Mouse (Mus musculus) forebrain, embryonic 11.5 days (tissue): Measurements from ENCODE around the gene Dagla. TPM values are rescaled to one million over a fixed set of nuclear protein-coding genes. Genes with fewer than 3 reads are reported as not detected.

Experiments
- ATAC-seq: fragments of 200-750 bp; cut with Nextera tagmentation; replicated peaks from 2 replicates; pipeline ENCODE4 v1.8.0; 2017; ENCODE audit warnings: moderate TSS enrichment; ENCODE audit not compliant: low FRiP score
- DNase-seq: peaks from one replicate; pipeline ENCODE4 v3.0.0-alpha.2; 2017; ENCODE audit warnings: low spot score
- H3K27ac ChIP-seq: fragments of 300-500 bp; sonication (generic); 2 replicates; pipeline ENCODE4 v1.5.1; 2014; ENCODE audit warnings: low read depth, low read length
- H3K27me3 ChIP-seq: fragments of 300-500 bp; sonication (generic); 2 replicates; pipeline ENCODE4 v1.6.1; 2014; ENCODE audit warnings: mild to moderate bottlenecking, low read length, mixed read lengths; ENCODE audit not compliant: control insufficient read depth, insufficient read depth
- H3K36me3 ChIP-seq: fragments of 300-500 bp; sonication (generic); 2 replicates; pipeline ENCODE4 v1.6.1; 2014; ENCODE audit warnings: mild to moderate bottlenecking, low read length, moderate library complexity, mixed read lengths; ENCODE audit not compliant: control insufficient read depth, insufficient read depth
- H3K4me1 ChIP-seq: fragments of 300-500 bp; sonication (generic); replicated peaks from 2 replicates; pipeline ENCODE4 v1.6.1; 2014; ENCODE audit warnings: low read length, mixed read lengths; ENCODE audit not compliant: control insufficient read depth, insufficient read depth
- H3K4me2 ChIP-seq: fragments of 300-500 bp; sonication (generic); 2 replicates; pipeline ENCODE4 v1.6.1; 2014; ENCODE audit warnings: low read depth, mild to moderate bottlenecking, low read length, moderate library complexity, mixed read lengths; ENCODE audit not compliant: severe bottlenecking
- H3K4me3 ChIP-seq: fragments of 300-500 bp; sonication (generic); 2 replicates; pipeline ENCODE4 v1.5.1; 2014; ENCODE audit warnings: low read depth, low read length
- H3K9ac ChIP-seq: fragments of 300-500 bp; sonication (generic); 2 replicates; pipeline ENCODE4 v1.6.1; 2014; ENCODE audit warnings: low read length
- H3K9me3 ChIP-seq: fragments of 300-500 bp; sonication (generic); 2 replicates; pipeline ENCODE4 v1.6.1; 2016; ENCODE audit warnings: low read length, mixed read lengths; ENCODE audit not compliant: control insufficient read depth
- WGBS: fragments of 180-500 bp; shearing (Covaris S2); extraction: QIAGEN DNeasy Blood & Tissue Kit; methylation state at CpG from one replicate; pipeline ENCODE4 v1.1.7; 2014; 5-methylcytosine and 5-hydroxymethylcytosine counted together
- polyA plus RNA-seq: library from polyadenylated mRNA; unstranded; fragments of >200 nt; fragmentation: Nextera tagmentation; extraction: Ambion mirVana; gene quantifications from 2 replicates; pipeline ENCODE4 v1.2.1, GENCODE M21; 2014

Dagla gene
- polyA plus RNA-seq, 1 experiment from 2014 or later: 2.5 TPM

DNA sequence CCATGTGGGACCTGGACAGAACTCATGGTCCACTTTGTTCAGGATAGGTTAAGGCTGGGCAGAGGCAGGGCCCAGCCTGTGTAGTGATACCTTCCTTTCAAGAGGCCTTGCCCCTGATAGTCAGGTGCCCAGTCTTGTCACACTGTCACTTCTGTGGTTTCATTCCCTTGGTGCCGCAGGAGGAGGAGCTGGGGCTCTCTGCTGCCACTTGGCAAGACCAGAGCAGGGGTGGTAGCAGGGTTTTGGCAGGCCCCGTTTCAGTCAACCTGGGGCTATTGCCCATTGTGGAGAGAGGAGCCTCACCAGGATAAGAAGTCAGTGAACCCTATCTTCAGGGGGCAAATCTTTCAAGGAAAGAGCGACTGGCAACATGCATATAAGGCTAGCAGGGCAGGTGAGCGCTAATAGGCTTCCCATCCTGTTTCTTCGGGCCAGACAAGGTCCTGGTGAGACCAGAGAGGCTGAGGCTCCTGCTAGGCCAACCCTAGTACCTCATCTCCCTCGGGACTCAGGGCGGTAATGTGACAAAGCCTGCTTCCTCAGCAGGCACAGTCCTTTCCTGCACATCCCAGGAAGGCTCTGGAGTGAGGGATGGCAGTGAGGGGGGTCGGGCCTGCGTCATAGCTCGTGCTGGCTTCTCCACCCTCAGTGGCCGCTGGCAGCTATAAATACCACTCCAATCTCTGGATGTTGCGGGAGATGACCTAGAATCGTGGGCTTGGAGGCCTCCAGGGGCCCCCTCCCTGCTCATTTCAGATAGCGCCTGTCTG is 23.7 kb downstream of the Dagla start:
- Histone ChIP-seq H3K9me3 (no peaks in the 10 kb centered on the region), H3K27me3 (peaks cover under 1% of the 10 kb centered on the region; the same call in 1 of the 2 replicates)

DNA sequence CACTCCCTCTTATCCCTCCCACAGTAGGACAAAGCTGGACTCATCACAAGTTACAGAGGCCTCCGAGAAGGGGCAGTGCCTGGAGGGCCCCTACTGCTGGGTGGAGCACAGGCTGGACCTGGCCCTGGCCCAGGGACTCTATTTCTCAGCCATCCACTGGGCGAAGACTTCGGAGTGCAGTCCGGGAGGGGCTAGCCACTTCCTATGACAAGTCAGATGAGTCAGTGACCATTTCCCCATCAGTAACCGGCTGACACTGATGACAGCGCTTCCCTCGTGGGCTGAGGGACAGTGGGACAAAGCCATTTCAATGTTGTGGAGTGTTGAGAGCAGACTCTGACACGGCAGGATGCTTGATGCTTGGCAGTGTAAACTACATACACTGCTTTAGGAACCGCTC is 25.0 kb downstream of the Dagla start:
- H3K9ac ChIP-seq: no peak overlapping the region
- H3K4me2 ChIP-seq: no peak overlapping the region
- no peaks in the 10 kb centered on the region for H3K9me3 ChIP-seq
- H3K27me3 ChIP-seq: peaks cover 3% of the 10 kb centered on the region; the same call in 1 of the 2 replicates
- 84% methylated on average over 9 of the region's 9 CpGs for WGBS
- no peaks in the 10 kb centered on the region for H3K36me3 ChIP-seq
- H3K27ac ChIP-seq: no peak overlapping the region
- H3K4me1 ChIP-seq: peaks cover 17% of the 10 kb centered on the region
- H3K4me3 ChIP-seq: no peak overlapping the region
- ATAC-seq (no peak), DNase-seq (no peak)

More for the DNA sequence above, 23.7 kb downstream of the Dagla start:
- Histone ChIP-seq H3K4me1 (peaks cover 17% of the 10 kb centered on the region), H3K4me3 (no peak overlapping the region), H3K4me2 (no peak overlapping the region), H3K9ac (no peak overlapping the region), H3K36me3 (no peaks in the 10 kb centered on the region), H3K27ac (no peak overlapping the region)
- no peak for DNase-seq
- ATAC-seq: no peak
- whole genome bisulfite sequencing: 82% methylated on average over 14 of the region's 14 CpGs

DNA sequence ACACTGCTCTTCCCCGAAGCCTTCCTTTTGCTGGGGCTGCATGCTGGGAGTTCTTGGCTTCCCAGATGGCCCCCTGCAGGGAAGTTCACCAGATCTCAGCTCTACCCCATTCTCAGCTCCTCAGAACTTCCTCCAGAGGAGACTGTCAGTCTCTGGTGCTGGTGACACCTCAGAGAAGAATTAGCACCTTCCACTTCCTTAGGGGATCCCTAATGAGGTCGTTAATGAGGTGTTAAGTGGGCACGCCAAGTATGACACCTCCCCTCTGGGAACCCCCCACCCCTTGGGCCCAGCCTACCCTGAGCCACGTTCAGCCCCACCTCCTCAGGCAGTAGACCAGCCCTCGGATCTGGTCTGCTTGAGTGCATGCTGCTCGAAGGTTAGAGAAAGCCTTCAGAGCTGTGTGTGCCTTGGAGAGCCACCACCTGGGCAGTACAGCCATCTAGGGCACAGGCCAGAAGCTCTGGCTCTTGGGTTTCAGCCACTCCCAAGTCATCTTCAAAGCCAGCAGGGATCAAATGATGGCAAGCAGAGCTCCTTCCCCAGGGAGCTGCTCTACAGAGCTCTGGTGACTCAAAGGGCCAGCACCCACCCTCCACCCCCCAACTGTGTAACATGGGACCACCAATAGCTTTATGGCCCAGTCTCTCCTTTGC is 25.9 kb downstream of the Dagla start:
- H3K9ac ChIP-seq: no peak overlapping the region
- H3K27ac ChIP-seq: no peak overlapping the region
- H3K36me3 ChIP-seq: no peaks in the 10 kb centered on the region
- peaks cover 3% of the 10 kb centered on the region; the same call in 1 of the 2 replicates for H3K27me3 ChIP-seq
- peak; percentile 37; the same call in 1 of the 2 replicates for ATAC-seq
- no peaks in the 10 kb centered on the region for H3K9me3 ChIP-seq
- 25% methylated on average over 6 of the region's 6 CpGs for WGBS
- no peak overlapping the region for H3K4me3 ChIP-seq
- peaks cover 22% of the 10 kb centered on the region for H3K4me1 ChIP-seq
- no peak overlapping the region for H3K4me2 ChIP-seq
- DNase-seq: no peak

DNA sequence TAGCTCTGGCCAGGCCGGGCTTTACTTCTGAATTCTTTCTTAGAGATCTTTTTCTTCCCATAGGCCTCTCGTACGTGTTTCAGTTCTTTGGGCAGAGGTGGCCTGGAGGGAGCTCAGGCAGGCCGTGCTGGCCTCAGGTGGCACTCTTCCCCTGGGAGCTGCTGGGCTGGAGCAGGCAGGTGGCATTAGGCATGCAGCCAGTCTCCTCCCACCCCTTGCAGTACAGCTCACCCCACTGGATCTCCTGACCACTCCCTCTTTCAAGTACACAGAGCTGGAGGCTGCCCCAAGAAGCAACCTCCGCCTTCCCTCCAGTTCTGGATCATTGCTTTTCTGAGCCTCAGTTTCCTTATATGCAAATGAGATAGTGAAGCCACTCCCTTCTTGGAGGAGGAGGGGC is 26.9 kb downstream of the Dagla start:
- Histone ChIP-seq H3K36me3 (no peaks in the 10 kb centered on the region), H3K9me3 (no peaks in the 10 kb centered on the region), H3K9ac (no peak overlapping the region), H3K27me3 (peaks cover 3% of the 10 kb centered on the region; the same call in 1 of the 2 replicates), H3K4me3 (no peak overlapping the region), H3K27ac (peak overlapping the region; percentile 21; the same call in 1 of the 2 replicates), H3K4me2 (peak overlapping the region; percentile 19), H3K4me1 (peaks cover 22% of the 10 kb centered on the region)
- WGBS: 10% methylated on average over 5 of the region's 5 CpGs
- ATAC-seq (peak; percentile 57), DNase-seq (peak; percentile 69)

DNA sequence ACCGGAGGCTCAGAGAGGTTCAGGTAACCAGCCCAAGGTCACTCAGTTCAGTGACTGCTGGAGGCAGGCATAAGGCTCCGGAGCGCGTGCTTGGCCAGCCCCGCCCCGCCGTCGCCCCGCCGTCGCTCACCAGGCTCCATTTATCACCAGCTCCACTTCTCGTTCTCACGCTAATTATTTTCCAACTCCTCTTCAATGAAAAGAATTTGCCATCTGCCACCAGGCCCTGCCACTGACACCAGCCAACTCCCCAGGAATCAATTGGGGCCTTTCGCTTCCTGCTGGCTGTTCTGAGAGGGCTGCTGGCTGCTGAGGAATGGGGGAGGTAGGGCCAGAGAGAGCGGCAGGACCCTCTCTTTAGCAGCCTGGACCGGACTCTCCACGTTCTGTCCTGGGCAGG is 27.3 kb downstream of the Dagla start:
- no peaks in the 10 kb centered on the region for H3K36me3 ChIP-seq
- H3K4me3 ChIP-seq: no peak overlapping the region
- WGBS: under 1% methylated on average over 17 of the region's 17 CpGs
- peak overlapping the region; percentile 21; the same call in 1 of the 2 replicates for H3K27ac ChIP-seq
- DNase-seq (peak; percentile 75), ATAC-seq (peak; percentile 57)
- no peaks in the 10 kb centered on the region for H3K9me3 ChIP-seq
- H3K4me1 ChIP-seq: peaks cover 22% of the 10 kb centered on the region
- peak overlapping the region; percentile 19 for H3K4me2 ChIP-seq
- peaks cover 3% of the 10 kb centered on the region; the same call in 1 of the 2 replicates for H3K27me3 ChIP-seq
- no peak overlapping the region for H3K9ac ChIP-seq

DNA sequence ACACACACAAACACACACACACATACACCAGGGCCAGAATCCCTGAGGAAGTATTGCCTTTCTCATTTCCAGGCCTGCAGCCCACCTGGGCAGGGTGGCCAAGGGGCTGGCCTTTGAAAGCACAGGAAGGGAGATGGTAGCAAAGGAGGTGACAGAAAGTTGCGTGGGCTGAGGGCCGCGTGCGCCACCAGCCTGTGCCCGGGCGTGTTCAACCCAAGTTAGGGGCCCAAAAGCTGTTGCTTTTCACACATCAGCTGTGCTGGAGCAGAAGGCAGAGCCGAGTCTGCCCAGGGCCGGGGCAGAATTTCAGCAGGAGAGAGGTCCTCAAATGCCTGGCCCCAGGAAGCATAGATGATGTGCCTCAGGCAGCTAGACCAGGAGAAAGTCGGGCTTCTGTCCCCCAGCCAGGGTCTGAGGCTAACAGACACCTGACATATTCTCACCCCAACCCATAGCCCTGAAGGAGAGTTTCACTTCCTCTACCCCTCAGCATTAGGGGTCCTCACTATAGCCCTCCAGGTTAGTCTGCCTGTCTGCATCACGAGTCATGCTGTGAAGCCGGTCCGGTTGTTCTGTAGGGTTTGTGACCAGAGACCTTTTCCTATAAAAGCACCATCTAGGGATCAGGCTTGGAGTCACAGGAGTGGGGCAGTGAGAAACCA is 28.1 kb downstream of the Dagla start:
- 71% methylated on average over 12 of the region's 12 CpGs for WGBS
- Histone ChIP-seq H3K9ac (no peak overlapping the region), H3K9me3 (no peaks in the 10 kb centered on the region), H3K4me3 (no peak overlapping the region), H3K27me3 (peaks cover 3% of the 10 kb centered on the region; the same call in 1 of the 2 replicates), H3K36me3 (no peaks in the 10 kb centered on the region), H3K4me1 (peaks cover 22% of the 10 kb centered on the region), H3K27ac (no peak overlapping the region), H3K4me2 (no peak overlapping the region)
- DNase-seq: no peak
- no peak for ATAC-seq

DNA sequence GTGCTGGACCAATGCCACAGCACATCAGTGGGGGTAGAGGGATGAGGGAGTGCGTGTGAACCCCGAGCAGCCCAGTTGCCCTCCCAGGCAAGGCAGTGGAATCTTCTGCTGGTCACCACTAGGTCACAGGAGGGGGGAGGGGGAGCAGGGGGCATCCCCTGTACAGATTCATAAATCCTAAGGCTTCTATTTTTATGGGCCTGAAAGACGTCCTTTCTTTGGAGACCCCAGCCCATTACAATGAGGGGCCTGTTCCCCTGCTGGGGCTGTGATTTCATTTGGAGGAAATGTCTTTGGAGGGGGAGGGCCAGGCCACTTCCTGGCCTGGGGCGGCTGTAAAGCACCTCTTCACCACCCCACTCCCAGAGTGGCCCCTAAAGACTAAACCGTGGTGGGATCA is 30.6 kb downstream of the Dagla start:
- ATAC-seq (no peak), DNase-seq (no peak)
- H3K27me3 ChIP-seq: peaks cover 3% of the 10 kb centered on the region; the same call in 1 of the 2 replicates
- H3K9me3 ChIP-seq: no peaks in the 10 kb centered on the region
- 33% methylated on average over 5 of the region's 5 CpGs for WGBS
- H3K9ac ChIP-seq: no peak overlapping the region; the same call in 1 of the 2 replicates
- H3K4me1 ChIP-seq: peaks cover 22% of the 10 kb centered on the region
- H3K27ac ChIP-seq: no peak overlapping the region
- no peak overlapping the region for H3K4me3 ChIP-seq
- no peak overlapping the region for H3K4me2 ChIP-seq
- no peaks in the 10 kb centered on the region for H3K36me3 ChIP-seq

DNA sequence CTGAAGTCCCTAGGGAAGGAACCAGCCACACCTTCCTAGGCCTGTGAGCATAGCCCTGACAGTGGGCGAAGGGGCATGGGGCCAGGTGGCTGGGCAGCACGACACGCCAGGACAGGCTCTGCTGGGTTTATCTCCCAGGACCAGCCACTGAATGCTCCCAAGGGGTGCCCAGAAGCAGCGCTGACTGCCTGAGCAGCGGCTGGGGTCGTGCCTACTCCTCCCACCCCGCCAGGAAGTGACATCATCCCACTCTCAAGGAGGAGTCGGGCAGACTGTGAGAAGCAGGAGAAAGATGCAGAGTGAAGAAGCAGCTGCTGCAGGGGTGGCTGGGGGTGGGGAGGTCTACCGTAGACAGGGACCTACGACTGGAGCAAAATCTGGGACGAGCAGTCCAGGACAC is 31.9 kb downstream of the Dagla start:
- no peaks in the 10 kb centered on the region for H3K36me3 ChIP-seq
- peak; percentile 59 for ATAC-seq
- H3K27me3 ChIP-seq: peaks cover 3% of the 10 kb centered on the region; the same call in 1 of the 2 replicates
- peak; percentile 66 for DNase-seq
- 39% methylated on average over 11 of the region's 11 CpGs for WGBS
- H3K9ac ChIP-seq: no peak overlapping the region; the same call in none of the 2 replicates
- peaks cover 17% of the 10 kb centered on the region; the same call in 1 of the 2 replicates for H3K4me1 ChIP-seq
- no peaks in the 10 kb centered on the region for H3K9me3 ChIP-seq
- H3K4me3 ChIP-seq: no peak overlapping the region
- H3K4me2 ChIP-seq: no peak overlapping the region
- no peak overlapping the region for H3K27ac ChIP-seq
